Mouse (Mus musculus) lung, postnatal 0 days (tissue): ENCODE data around the gene Limk1.

Source experiments
- CTCF ChIP-seq: IDR thresholded peaks from 2 replicates; pipeline ENCODE4 v1.5.1; 2016; ENCODE audit warnings: antibody characterized with exemption, mild to moderate bottlenecking
- EP300 ChIP-seq: IDR thresholded peaks from 2 replicates; pipeline ENCODE4 v1.6.1; 2016; ENCODE audit warnings: antibody characterized with exemption, mild to moderate bottlenecking, control low read depth

DNA sequence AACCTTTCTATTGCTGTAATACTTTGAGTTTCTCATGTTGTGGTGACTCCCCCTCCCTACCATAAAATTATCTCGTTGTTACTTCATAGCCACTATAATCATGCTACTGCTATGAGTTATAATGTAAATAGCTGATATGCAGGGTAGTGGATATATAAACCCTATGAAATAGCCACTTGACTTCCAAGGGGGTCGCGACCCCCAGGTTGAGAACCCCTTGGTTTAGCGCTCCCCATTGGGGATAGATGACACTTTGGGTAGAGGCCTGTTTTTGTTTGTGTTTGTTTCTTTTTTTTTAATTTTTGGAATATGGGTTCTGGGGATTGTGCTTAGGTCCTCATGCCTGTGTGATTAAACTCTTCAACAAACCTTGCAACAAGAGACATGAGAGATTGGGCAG lies 36.9 kb upstream of the Limk1 start:
- no peak for TF ChIP-seq CTCF
- no peak for TF ChIP-seq EP300
